Mouse (Mus musculus) lung, adult 2 months (tissue): ENCODE measurements around the gene Pkp4. TPM values are rescaled to one million over a fixed set of nuclear protein-coding genes. Genes with fewer than 3 reads are reported as not detected.

Experiments
- DNase-seq: peaks from one replicate; pipeline ENCODE4 v3.0.0; 2022
- H3K4me1 ChIP-seq: fragments of 200-500 bp; 2 replicates; pipeline ENCODE4 v1.6.1; 2011; ENCODE audit warnings: low read length; ENCODE audit not compliant: control insufficient read depth, insufficient read depth
- H3K4me3 ChIP-seq: fragments of 200-500 bp; replicated peaks from 2 replicates; pipeline ENCODE3; 2011; ENCODE audit warnings: low read depth, mild to moderate bottlenecking, control low read depth, low read length; ENCODE audit errors: extremely low read depth
- CTCF ChIP-seq: fragments of 200-500 bp; IDR thresholded peaks from 2 replicates; pipeline ENCODE4 v1.5.1; 2011; ENCODE audit warnings: mild to moderate bottlenecking, low read length, control low read depth; ENCODE audit not compliant: insufficient read depth
- POLR2A ChIP-seq: fragments of 200-500 bp; IDR thresholded peaks from 2 replicates; pipeline ENCODE4 v1.6.1; 2011; ENCODE audit warnings: low read depth, mild to moderate bottlenecking, control low read depth, low read length, borderline replicate concordance; ENCODE audit errors: extremely low read depth
- WGBS: fragments of 180-500 bp; shearing (Covaris S2); methylation state at CpG from one replicate; pipeline ENCODE4 v1.1.7; 2018; 5-methylcytosine and 5-hydroxymethylcytosine counted together
- polyA plus RNA-seq: library from polyadenylated mRNA; depleted of rRNA; stranded (reverse); fragments of >200 nt; gene quantifications from 2 replicates; pipeline ENCODE4 v1.2.3, GENCODE M21; 2012

The Pkp4 gene
- polyA plus RNA-seq, 1 experiment = 76.2 TPM

- H3K4me1 ChIP-seq = 0 out of 2 replicates have a peak, but pooled peaks cover 3% of the 10 kb centered on the region
- H3K4me3 ChIP-seq = no peak overlapping the region
- WGBS = 64% methylated on average over 9 of the region's 9 CpGs
- DNase-seq = no peak
- TF ChIP-seq POLR2A (no peak), CTCF (no peak)
These were observed 70.0 kb downstream of the Pkp4 start for GRCm38 (mm10) chr2:59230656-59231055.

- 79% methylated on average over 5 of the region's 5 CpGs for WGBS
- no peak for DNase-seq
- H3K4me1 ChIP-seq = 0 out of 2 replicates have a peak, but pooled peaks cover 3% of the 10 kb centered on the region
- H3K4me3 ChIP-seq = no peak overlapping the region
- TF ChIP-seq POLR2A (no peak), CTCF (no peak)
These were observed 70.9 kb downstream of the Pkp4 start for GRCm38 (mm10) chr2:59231514-59231913.

GRCm38 (mm10) chr2:59233294-59233923 lies 72.8 kb downstream of the Pkp4 start:
- H3K4me1 ChIP-seq = no peaks in the 10 kb centered on the region
- TF ChIP-seq CTCF (no peak), POLR2A (no peak)
- H3K4me3 ChIP-seq = no peak overlapping the region
- 86% methylated on average over 13 of the region's 13 CpGs for whole genome bisulfite sequencing
- DNase-seq = no peak

DNA sequence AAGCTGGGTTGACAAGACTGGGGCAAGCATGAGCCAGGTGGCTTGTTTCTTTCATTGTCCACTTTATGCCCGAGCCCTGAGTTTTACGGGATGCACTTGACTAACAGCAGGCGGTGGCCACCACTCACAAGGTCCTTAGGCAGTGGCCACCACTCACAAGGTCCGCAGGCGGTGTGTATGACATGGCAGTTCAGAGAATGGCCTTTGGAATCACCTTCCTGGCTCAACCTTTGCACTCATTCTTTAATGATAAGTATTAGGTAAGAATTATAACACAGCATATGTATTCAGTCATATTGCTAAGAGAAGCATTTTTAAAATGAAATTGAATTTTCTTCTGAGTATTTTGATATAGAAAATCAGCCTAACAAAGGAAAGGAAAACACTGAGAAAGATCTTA lies 73.3 kb downstream of the Pkp4 start:
- Histone ChIP-seq H3K4me3 (no peak overlapping the region), H3K4me1 (no peaks in the 10 kb centered on the region)
- no peak for DNase-seq
- WGBS = 88% methylated on average over 5 of the region's 5 CpGs
- TF ChIP-seq CTCF (no peak), POLR2A (no peak)

DNA sequence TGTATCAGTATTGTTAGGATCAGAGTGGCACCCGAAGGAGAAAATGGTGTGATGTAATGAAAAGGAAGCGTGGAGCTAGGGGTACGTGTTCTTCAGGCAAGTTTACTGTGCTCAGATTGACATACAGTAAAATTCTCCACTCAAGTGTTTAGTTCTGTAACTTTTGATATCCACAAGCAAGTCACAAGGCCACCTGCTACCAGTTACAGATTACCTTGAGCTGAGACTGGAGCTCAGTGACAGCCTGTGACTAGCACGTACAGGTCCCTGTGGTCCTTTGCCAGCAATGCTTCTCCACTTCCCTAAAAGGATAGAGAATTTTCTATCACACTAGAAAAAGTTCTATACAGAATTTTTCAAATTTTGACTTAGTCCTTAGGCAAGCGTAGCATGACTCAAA lies 73.9 kb downstream of the Pkp4 start:
- WGBS = 93% methylated on average over 5 of the region's 5 CpGs
- DNase-seq = no peak
- no peak for TF ChIP-seq POLR2A
- Histone ChIP-seq H3K4me3 (no peak overlapping the region), H3K4me1 (no peaks in the 10 kb centered on the region)

DNA sequence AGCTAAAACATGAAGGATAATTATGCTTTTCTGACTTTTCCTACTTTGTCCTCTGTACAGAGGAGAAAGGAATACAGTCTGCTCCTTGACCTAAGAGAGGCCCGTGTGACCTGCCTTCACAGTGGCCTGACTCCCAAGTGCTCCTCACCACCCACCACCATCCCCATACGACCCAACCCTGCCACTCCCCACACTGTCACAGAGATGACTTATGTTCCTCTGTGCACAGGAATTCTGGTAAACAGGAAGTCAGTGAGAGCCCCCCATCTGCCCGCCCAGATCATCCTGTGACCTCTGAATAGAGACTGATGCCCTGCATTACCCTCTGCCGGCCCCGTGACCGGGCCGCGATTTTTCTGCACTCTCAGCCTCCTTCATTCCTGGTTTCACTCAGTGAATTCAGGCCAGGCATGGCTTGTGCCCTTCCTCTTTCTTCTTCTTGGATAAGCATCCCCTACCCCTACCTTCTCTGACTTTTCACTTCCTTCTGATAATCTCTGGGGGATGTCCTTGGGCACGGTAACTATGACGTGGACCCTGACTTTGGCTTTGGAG lies 79.3 kb downstream of the Pkp4 start:
- 63% methylated on average over 10 of the region's 10 CpGs for WGBS
- DNase-seq = no peak
- H3K4me3 ChIP-seq = no peak overlapping the region
- no peak for TF ChIP-seq POLR2A
- no peak for TF ChIP-seq CTCF
- peaks cover 2% of the 10 kb centered on the region; the same call in 1 of the 2 replicates for H3K4me1 ChIP-seq

GRCm38 (mm10) chr2:59242117-59242516 lies 81.5 kb downstream of the Pkp4 start:
- Histone ChIP-seq H3K4me3 (no peak overlapping the region), H3K4me1 (peaks cover 2% of the 10 kb centered on the region; the same call in 1 of the 2 replicates)
- DNase-seq = no peak
- TF ChIP-seq CTCF = no peak
- no peak for TF ChIP-seq POLR2A
- 95% methylated on average over 10 of the region's 10 CpGs for WGBS

GRCm38 (mm10) chr2:59244273-59245097 lies 83.8 kb downstream of the Pkp4 start:
- H3K4me3 ChIP-seq = no peak overlapping the region
- DNase-seq = no peak
- H3K4me1 ChIP-seq = peaks cover 2% of the 10 kb centered on the region; the same call in 1 of the 2 replicates
- 87% methylated on average over 12 of the region's 12 CpGs for WGBS
- TF ChIP-seq POLR2A (no peak), CTCF (no peak)

DNA sequence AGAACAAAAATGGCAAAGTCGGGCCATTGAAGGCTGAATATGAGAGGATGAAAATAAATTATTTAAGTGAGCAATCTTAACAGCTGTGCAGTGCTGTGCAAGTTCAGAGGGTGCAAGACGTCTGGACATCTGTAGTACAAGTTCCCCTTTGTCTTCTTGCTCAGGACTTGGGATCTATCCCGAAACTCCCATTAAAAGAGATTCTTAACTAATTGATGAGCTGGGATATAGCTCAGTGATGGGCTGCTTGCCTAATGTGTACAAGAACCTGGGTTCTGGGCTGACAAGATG lies 84.4 kb downstream of the Pkp4 start:
- DNase-seq = no peak
- TF ChIP-seq POLR2A (no peak), CTCF (no peak)

More for the DNA sequence above, 84.4 kb downstream of the Pkp4 start:
- 64% methylated on average over 3 of the region's 3 CpGs for WGBS
- H3K4me3 ChIP-seq = no peak overlapping the region
- peaks cover 1% of the 10 kb centered on the region; the same call in 1 of the 2 replicates for H3K4me1 ChIP-seq
